Mouse (Mus musculus): Measurements from ENCODE around the gene Cdc20b. TPM values are rescaled to one million over a fixed set of nuclear protein-coding genes. Genes with fewer than 3 reads are reported as not detected.

The Cdc20b gene
- not detected in 2 replicates for polyA plus RNA-seq (2011; ENCODE audit: insufficient read depth, insufficient read length, low replicate concordance, missing spikeins)

GRCm38 (mm10) chr13:113034950-113035421 lies at the start of gene Cdc20b:
Gene Cdc20b, plus strand, starts transcription at chr13:113035111.
- TF ChIP-seq CTCF (IDR thresholded peaks at IDR 0.05; ENCODE audit: control insufficient read depth, insufficient read depth, low read length) (no peak), POLR2A (IDR thresholded peaks at IDR 0.05; ENCODE audit: borderline replicate concordance, control insufficient read depth, low read depth, low read length) (no peak)
- H3K4me3 ChIP-seq (replicated peaks; ENCODE audit: control insufficient read depth, low read depth, low read length), result peak within 1 kb of the TSS; percentile 4
- H3K4me1 ChIP-seq (ENCODE audit: control insufficient read depth, insufficient read depth, low read length), result no peaks in the 10 kb centered on the region; the same call in 1 of the 2 replicates
- H3K27ac ChIP-seq (ENCODE audit: control insufficient read depth, insufficient read depth, low read depth, low read length, poor library complexity), result no peak within 1 kb of the TSS
- WGBS, result under 1% methylated on average over 46 of the region's 46 CpGs

- WGBS, result 26% methylated on average over 18 of the region's 18 CpGs
- Histone ChIP-seq H3K4me1 (ENCODE audit: control insufficient read depth, insufficient read depth, low read length) (peaks cover 5% of the 10 kb centered on the region; the same call in 1 of the 2 replicates), H3K27ac (ENCODE audit: control insufficient read depth, insufficient read depth, low read depth, low read length, poor library complexity) (no peak overlapping the region), H3K4me3 (replicated peaks; ENCODE audit: control insufficient read depth, low read depth, low read length) (no peak overlapping the region)
- TF ChIP-seq POLR2A (IDR thresholded peaks at IDR 0.05; ENCODE audit: borderline replicate concordance, control insufficient read depth, low read depth, low read length) (no peak), CTCF (IDR thresholded peaks at IDR 0.05; ENCODE audit: control insufficient read depth, insufficient read depth, low read length) (no peak)
These were observed 49.1 kb upstream of the Cdc20b start for GRCm38 (mm10) chr13:112985605-112986450.

- WGBS, result 4% methylated on average over 17 of the region's 17 CpGs
- Histone ChIP-seq H3K4me1 (ENCODE audit: control insufficient read depth, insufficient read depth, low read length) (peaks cover 5% of the 10 kb centered on the region; the same call in 1 of the 2 replicates), H3K4me3 (replicated peaks; ENCODE audit: control insufficient read depth, low read depth, low read length) (no peak overlapping the region), H3K27ac (ENCODE audit: control insufficient read depth, insufficient read depth, low read depth, low read length, poor library complexity) (no peak overlapping the region)
- TF ChIP-seq POLR2A (IDR thresholded peaks at IDR 0.05; ENCODE audit: borderline replicate concordance, control insufficient read depth, low read depth, low read length), result no peak
- no peak for TF ChIP-seq CTCF (IDR thresholded peaks at IDR 0.05; ENCODE audit: control insufficient read depth, insufficient read depth, low read length)
These were observed 48.4 kb upstream of the Cdc20b start for GRCm38 (mm10) chr13:112986451-112986950.

- 1% methylated on average over 47 of the region's 47 CpGs for WGBS
- peak within 1 kb of the TSS; percentile 80 for H3K27ac ChIP-seq (ENCODE audit: control insufficient read depth, insufficient read depth, low read depth, low read length, poor library complexity)
- TF ChIP-seq POLR2A (IDR thresholded peaks at IDR 0.05; ENCODE audit: borderline replicate concordance, control insufficient read depth, low read depth, low read length) (peak; percentile 75; the same call in 1 of the 2 replicates), CTCF (IDR thresholded peaks at IDR 0.05; ENCODE audit: control insufficient read depth, insufficient read depth, low read length) (no peak)
- H3K4me3 ChIP-seq (replicated peaks; ENCODE audit: control insufficient read depth, low read depth, low read length), result peak within 1 kb of the TSS; percentile 84
- peaks cover 5% of the 10 kb centered on the region; the same call in 1 of the 2 replicates for H3K4me1 ChIP-seq (ENCODE audit: control insufficient read depth, insufficient read depth, low read length)
These were observed 47.4 kb upstream of the Cdc20b start, which contains the start of gene Ccno for GRCm38 (mm10) chr13:112987532-112987943. Gene Ccno, plus strand, starts transcription at chr13:112987802.

- peak overlapping the region; percentile 80 for H3K27ac ChIP-seq (ENCODE audit: control insufficient read depth, insufficient read depth, low read depth, low read length, poor library complexity)
- H3K4me1 ChIP-seq (ENCODE audit: control insufficient read depth, insufficient read depth, low read length), result peaks cover 5% of the 10 kb centered on the region; the same call in 1 of the 2 replicates
- under 1% methylated on average over 39 of the region's 39 CpGs for WGBS
- H3K4me3 ChIP-seq (replicated peaks; ENCODE audit: control insufficient read depth, low read depth, low read length), result peak overlapping the region; percentile 84
- no peak for TF ChIP-seq CTCF (IDR thresholded peaks at IDR 0.05; ENCODE audit: control insufficient read depth, insufficient read depth, low read length)
- no peak for TF ChIP-seq POLR2A (IDR thresholded peaks at IDR 0.05; ENCODE audit: borderline replicate concordance, control insufficient read depth, low read depth, low read length)
These were observed 46.9 kb upstream of the Cdc20b start for GRCm38 (mm10) chr13:112987991-112988390.

- TF ChIP-seq POLR2A (IDR thresholded peaks at IDR 0.05; ENCODE audit: borderline replicate concordance, control insufficient read depth, low read depth, low read length) (no peak), CTCF (IDR thresholded peaks at IDR 0.05; ENCODE audit: control insufficient read depth, insufficient read depth, low read length) (no peak)
- H3K4me1 ChIP-seq (ENCODE audit: control insufficient read depth, insufficient read depth, low read length), result peaks cover 5% of the 10 kb centered on the region; the same call in 1 of the 2 replicates
- peak overlapping the region; percentile 75 for H3K4me3 ChIP-seq (replicated peaks; ENCODE audit: control insufficient read depth, low read depth, low read length)
- 3% methylated on average over 19 of the region's 19 CpGs for WGBS
- no peak overlapping the region; the same call in 1 of the 2 replicates for H3K27ac ChIP-seq (ENCODE audit: control insufficient read depth, insufficient read depth, low read depth, low read length, poor library complexity)
These were observed 46.0 kb upstream of the Cdc20b start for GRCm38 (mm10) chr13:112988866-112989265.

- no peak for TF ChIP-seq POLR2A (IDR thresholded peaks at IDR 0.05; ENCODE audit: borderline replicate concordance, control insufficient read depth, low read depth, low read length)
- 3% methylated on average over 23 of the region's 23 CpGs for WGBS
- peak overlapping the region; percentile 75 for H3K4me3 ChIP-seq (replicated peaks; ENCODE audit: control insufficient read depth, low read depth, low read length)
- peaks cover 5% of the 10 kb centered on the region; the same call in 1 of the 2 replicates for H3K4me1 ChIP-seq (ENCODE audit: control insufficient read depth, insufficient read depth, low read length)
- H3K27ac ChIP-seq (ENCODE audit: control insufficient read depth, insufficient read depth, low read depth, low read length, poor library complexity), result peak overlapping the region; percentile 55
These were observed 45.4 kb upstream of the Cdc20b start for GRCm38 (mm10) chr13:112989541-112989940.

GRCm38 (mm10) chr13:112990346-112990745 lies 44.6 kb upstream of the Cdc20b start:
- peak overlapping the region; percentile 55 for H3K27ac ChIP-seq (ENCODE audit: control insufficient read depth, insufficient read depth, low read depth, low read length, poor library complexity)
- peak overlapping the region; percentile 56 for H3K4me3 ChIP-seq (replicated peaks; ENCODE audit: control insufficient read depth, low read depth, low read length)
- peaks cover 5% of the 10 kb centered on the region; the same call in 1 of the 2 replicates for H3K4me1 ChIP-seq (ENCODE audit: control insufficient read depth, insufficient read depth, low read length)
- no peak for TF ChIP-seq CTCF (IDR thresholded peaks at IDR 0.05; ENCODE audit: control insufficient read depth, insufficient read depth, low read length)
- TF ChIP-seq POLR2A (IDR thresholded peaks at IDR 0.05; ENCODE audit: borderline replicate concordance, control insufficient read depth, low read depth, low read length), result no peak
- WGBS, result under 1% methylated on average over 4 of the region's 4 CpGs
